Mouse (Mus musculus): ENCODE data around the gene Fabp1. TPM values are rescaled to one million over a fixed set of nuclear protein-coding genes. Genes with fewer than 3 reads are reported as not detected.

The Fabp1 gene
- polyA plus RNA-seq, 1 experiment: 8.3 TPM

DNA sequence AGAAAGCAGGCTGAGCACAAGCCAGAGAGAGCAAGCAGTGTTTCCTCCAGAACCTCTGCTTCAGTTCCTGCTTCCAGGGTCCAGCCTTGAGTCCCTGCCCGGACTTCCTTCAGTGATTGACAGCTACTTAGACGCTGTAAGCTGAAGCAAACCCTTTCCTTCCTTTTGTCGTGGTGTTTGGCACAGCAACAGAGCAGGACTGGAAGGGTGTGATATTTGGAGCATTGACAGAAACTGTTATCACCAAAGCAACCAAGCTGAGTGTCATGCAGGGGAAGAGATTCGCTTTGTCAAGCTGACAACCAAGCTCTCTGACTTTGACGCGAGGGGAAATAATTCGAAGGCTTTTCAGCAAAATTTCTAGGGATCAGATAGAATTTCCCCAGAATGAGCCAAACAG lies 12.3 kb downstream of the Fabp1 start:
- TF ChIP-seq POLR2A (IDR thresholded peaks at IDR 0.05; ENCODE audit: low read depth, low read length) (no peak), CTCF (conservative IDR thresholded peaks at IDR 0.05; ENCODE audit: insufficient read depth, insufficient read length, low read depth, low read length) (no peak)
- Histone ChIP-seq H3K27me3 (replicated peaks; ENCODE audit: control insufficient read depth, insufficient read depth, low read length) (no peaks in the 10 kb centered on the region), H3K27ac (ENCODE audit: insufficient read depth, low read depth, low read length) (no peak overlapping the region), H3K36me3 (ENCODE audit: control insufficient read depth, insufficient read depth, low read length) (no peaks in the 10 kb centered on the region), H3K4me1 (ENCODE audit: control insufficient read depth, insufficient read depth, low read length) (no peaks in the 10 kb centered on the region), H3K4me3 (ENCODE audit: insufficient read depth, low read depth, low read length) (no peak overlapping the region)
- no peak for DNase-seq
- WGBS: 60% methylated on average over 7 of the region's 7 CpGs

GRCm38 (mm10) chr6:71212471-71212870 lies 12.8 kb downstream of the Fabp1 start:
- Histone ChIP-seq H3K4me1 (ENCODE audit: control insufficient read depth, insufficient read depth, low read length) (no peaks in the 10 kb centered on the region), H3K27ac (ENCODE audit: insufficient read depth, low read depth, low read length) (no peak overlapping the region), H3K27me3 (replicated peaks; ENCODE audit: control insufficient read depth, insufficient read depth, low read length) (no peaks in the 10 kb centered on the region), H3K4me3 (ENCODE audit: insufficient read depth, low read depth, low read length) (no peak overlapping the region), H3K36me3 (ENCODE audit: control insufficient read depth, insufficient read depth, low read length) (no peaks in the 10 kb centered on the region)
- 98% methylated on average over 3 of the region's 3 CpGs for WGBS
- no peak for TF ChIP-seq POLR2A (IDR thresholded peaks at IDR 0.05; ENCODE audit: low read depth, low read length)
- TF ChIP-seq CTCF (conservative IDR thresholded peaks at IDR 0.05; ENCODE audit: insufficient read depth, insufficient read length, low read depth, low read length): no peak
- DNase-seq: no peak

DNA sequence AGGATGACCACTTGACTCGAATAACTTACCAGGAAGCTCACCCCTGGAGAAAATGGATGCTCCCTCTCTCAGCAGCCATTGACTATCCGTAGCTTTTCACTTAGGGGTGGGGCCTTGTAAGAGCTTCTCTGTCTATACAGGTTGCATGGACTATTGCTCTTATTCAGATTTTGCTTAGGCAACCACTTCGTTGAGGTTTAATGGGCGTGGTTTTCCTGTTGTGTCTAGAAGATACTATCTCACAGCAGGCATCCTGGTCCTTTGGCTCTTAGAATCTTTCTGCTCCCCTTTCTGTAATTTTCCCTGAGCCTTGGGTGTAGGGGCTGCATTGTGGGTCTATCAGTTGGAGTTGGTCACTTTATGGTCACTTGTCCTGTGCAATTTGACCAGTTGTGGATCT lies 21.9 kb downstream of the Fabp1 start:
- TF ChIP-seq POLR2A (IDR thresholded peaks at IDR 0.05; ENCODE audit: low read depth, low read length): no peak
- no peak for TF ChIP-seq CTCF (conservative IDR thresholded peaks at IDR 0.05; ENCODE audit: insufficient read depth, insufficient read length, low read depth, low read length)
- no peaks in the 10 kb centered on the region for H3K36me3 ChIP-seq (ENCODE audit: control insufficient read depth, insufficient read depth, low read length)
- WGBS: 83% methylated on average over 4 of the region's 4 CpGs
- H3K4me3 ChIP-seq (ENCODE audit: insufficient read depth, low read depth, low read length): no peak overlapping the region
- DNase-seq: no peak
- H3K4me1 ChIP-seq (ENCODE audit: control insufficient read depth, insufficient read depth, low read length): no peaks in the 10 kb centered on the region
- H3K27me3 ChIP-seq (replicated peaks; ENCODE audit: control insufficient read depth, insufficient read depth, low read length): no peaks in the 10 kb centered on the region
- no peak overlapping the region for H3K27ac ChIP-seq (ENCODE audit: insufficient read depth, low read depth, low read length)

DNA sequence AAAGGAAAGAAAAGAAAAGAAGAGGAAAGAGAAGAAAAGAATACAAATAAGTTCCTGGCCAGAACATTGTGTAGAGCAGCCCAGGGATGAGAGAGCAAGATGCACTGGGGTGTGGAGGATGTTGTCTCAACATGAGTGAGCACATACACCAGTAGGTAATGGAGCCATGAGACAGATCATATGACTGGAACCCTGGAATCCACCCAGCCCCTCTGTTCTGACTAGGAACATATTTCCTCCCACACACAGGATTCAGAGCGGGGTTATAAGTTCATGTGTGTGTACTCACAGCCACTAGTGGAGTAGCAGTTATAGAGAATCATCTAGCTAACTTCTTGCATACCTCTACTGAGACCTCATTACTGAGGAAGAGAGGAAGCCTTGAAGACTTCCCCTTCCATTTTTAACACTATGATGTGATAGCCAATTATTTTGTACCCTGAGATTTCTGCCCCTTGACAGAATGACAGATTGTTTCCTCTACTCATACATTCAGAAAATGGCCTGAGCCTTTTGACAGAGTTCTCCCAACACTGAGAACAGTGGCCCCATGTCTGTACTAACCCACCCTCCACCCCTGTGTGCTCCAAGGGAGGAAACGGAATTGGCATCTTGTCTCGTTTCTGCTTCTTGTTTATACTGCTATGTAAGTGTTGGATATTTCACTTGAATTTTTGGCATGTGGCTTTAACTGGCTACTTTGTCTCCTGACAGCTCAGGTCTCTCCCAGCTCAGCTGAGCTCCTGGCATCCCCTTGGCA lies 24.7 kb downstream of the Fabp1 start:
- 58% methylated on average over 3 of the region's 3 CpGs for WGBS
- no peak for DNase-seq
- no peaks in the 10 kb centered on the region for H3K4me1 ChIP-seq (ENCODE audit: control insufficient read depth, insufficient read depth, low read length)

DNA sequence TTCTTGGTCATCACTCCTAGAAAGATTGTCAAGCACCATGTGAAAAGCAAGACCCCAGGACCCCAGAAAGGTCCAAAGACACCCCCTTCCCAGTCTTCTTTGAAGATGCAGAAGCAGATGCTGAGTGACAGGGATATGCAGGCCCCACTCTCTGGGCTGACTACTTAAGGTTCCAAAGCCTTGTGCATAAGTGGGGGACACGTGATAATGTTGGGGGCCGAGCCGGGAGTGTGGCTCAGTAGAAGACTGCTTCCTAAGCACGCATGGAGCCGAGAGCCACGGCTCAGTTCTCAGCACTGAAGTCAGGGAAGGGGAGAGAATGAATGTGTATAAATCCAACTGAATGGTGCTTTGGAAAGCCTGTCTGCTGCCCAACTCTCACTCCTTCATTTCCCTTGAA lies 26.9 kb downstream of the Fabp1 start:
- Histone ChIP-seq H3K4me3 (ENCODE audit: insufficient read depth, low read depth, low read length) (no peak overlapping the region), H3K27me3 (replicated peaks; ENCODE audit: control insufficient read depth, insufficient read depth, low read length) (no peaks in the 10 kb centered on the region), H3K36me3 (ENCODE audit: control insufficient read depth, insufficient read depth, low read length) (no peaks in the 10 kb centered on the region), H3K27ac (ENCODE audit: insufficient read depth, low read depth, low read length) (no peak overlapping the region), H3K4me1 (ENCODE audit: control insufficient read depth, insufficient read depth, low read length) (no peaks in the 10 kb centered on the region)
- no peak for DNase-seq
- WGBS: 70% methylated on average over 6 of the region's 6 CpGs
- no peak for TF ChIP-seq CTCF (conservative IDR thresholded peaks at IDR 0.05; ENCODE audit: insufficient read depth, insufficient read length, low read depth, low read length)
- TF ChIP-seq POLR2A (IDR thresholded peaks at IDR 0.05; ENCODE audit: low read depth, low read length): no peak

More for the DNA sequence above, 24.7 kb downstream of the Fabp1 start:
- TF ChIP-seq POLR2A (IDR thresholded peaks at IDR 0.05; ENCODE audit: low read depth, low read length) (no peak), CTCF (conservative IDR thresholded peaks at IDR 0.05; ENCODE audit: insufficient read depth, insufficient read length, low read depth, low read length) (no peak)
- no peaks in the 10 kb centered on the region for H3K36me3 ChIP-seq (ENCODE audit: control insufficient read depth, insufficient read depth, low read length)
- H3K27me3 ChIP-seq (replicated peaks; ENCODE audit: control insufficient read depth, insufficient read depth, low read length): no peaks in the 10 kb centered on the region
- no peak overlapping the region for H3K4me3 ChIP-seq (ENCODE audit: insufficient read depth, low read depth, low read length)
- no peak overlapping the region for H3K27ac ChIP-seq (ENCODE audit: insufficient read depth, low read depth, low read length)

DNA sequence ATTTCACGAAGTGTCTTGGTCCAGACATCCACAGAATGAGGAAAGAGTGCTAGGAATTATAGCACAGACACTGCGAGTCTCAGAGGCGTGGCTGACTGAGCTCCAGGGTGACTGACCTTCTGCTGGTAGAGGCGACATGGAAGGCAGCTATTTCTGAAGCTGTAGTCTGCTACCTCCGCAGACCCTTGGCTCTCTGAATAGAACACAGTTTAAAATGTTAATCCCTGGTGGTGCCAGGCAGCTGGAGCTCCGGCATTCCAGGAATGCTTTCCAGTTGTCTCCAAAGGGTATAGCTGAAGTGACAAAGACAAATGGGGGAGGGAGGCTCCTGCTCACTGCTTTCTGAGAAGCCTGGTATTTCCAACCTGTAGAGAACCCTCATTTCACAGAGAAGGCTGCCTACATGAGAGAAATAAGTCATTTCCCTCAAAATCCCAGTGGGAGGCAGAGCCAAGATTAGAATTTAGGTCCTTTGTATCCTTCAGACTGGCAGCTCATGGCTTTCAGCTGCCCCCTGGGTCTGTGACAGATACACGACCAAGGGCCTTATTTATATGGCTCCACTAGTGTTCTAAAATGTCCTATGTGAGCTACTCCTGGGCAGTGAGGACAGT lies 27.6 kb downstream of the Fabp1 start:
- Histone ChIP-seq H3K27ac (ENCODE audit: insufficient read depth, low read depth, low read length) (no peak overlapping the region), H3K27me3 (replicated peaks; ENCODE audit: control insufficient read depth, insufficient read depth, low read length) (no peaks in the 10 kb centered on the region), H3K4me1 (ENCODE audit: control insufficient read depth, insufficient read depth, low read length) (no peaks in the 10 kb centered on the region), H3K4me3 (ENCODE audit: insufficient read depth, low read depth, low read length) (no peak overlapping the region), H3K36me3 (ENCODE audit: control insufficient read depth, insufficient read depth, low read length) (no peaks in the 10 kb centered on the region)
- 20% methylated on average over 7 of the region's 7 CpGs for WGBS
- peak; percentile 34 for DNase-seq
- TF ChIP-seq CTCF (conservative IDR thresholded peaks at IDR 0.05; ENCODE audit: insufficient read depth, insufficient read length, low read depth, low read length) (no peak), POLR2A (IDR thresholded peaks at IDR 0.05; ENCODE audit: low read depth, low read length) (no peak)

- WGBS: 63% methylated on average over 13 of the region's 13 CpGs
- no peak for DNase-seq
- H3K36me3 ChIP-seq (ENCODE audit: control insufficient read depth, insufficient read depth, low read length): no peaks in the 10 kb centered on the region
Measured at GRCm38 (mm10) chr6:71235121-71235520, 35.5 kb downstream of the Fabp1 start.

More at GRCm38 (mm10) chr6:71235121-71235520, 35.5 kb downstream of the Fabp1 start:
- Histone ChIP-seq H3K4me3 (ENCODE audit: insufficient read depth, low read depth, low read length) (no peak overlapping the region), H3K27me3 (replicated peaks; ENCODE audit: control insufficient read depth, insufficient read depth, low read length) (no peaks in the 10 kb centered on the region), H3K4me1 (ENCODE audit: control insufficient read depth, insufficient read depth, low read length) (peaks cover 9% of the 10 kb centered on the region), H3K27ac (ENCODE audit: insufficient read depth, low read depth, low read length) (no peak overlapping the region)
- no peak for TF ChIP-seq CTCF (conservative IDR thresholded peaks at IDR 0.05; ENCODE audit: insufficient read depth, insufficient read length, low read depth, low read length)
- TF ChIP-seq POLR2A (IDR thresholded peaks at IDR 0.05; ENCODE audit: low read depth, low read length): no peak

Data from kidney, adult 2 months (tissue).